Mouse (Mus musculus): ENCODE measurements around the gene Zfp59. TPM values are rescaled to one million over a fixed set of nuclear protein-coding genes. Genes with fewer than 3 reads are reported as not detected.

Zfp59 gene
- total and polyA plus RNA-seq, 3 experiments, result 4.0 to 5.9 (median 4.0) TPM

GRCm38 (mm10) chr7:27905061-27905848, 66.8 kb downstream of the Zfp59 start:
- no peak overlapping the region for H3K27ac ChIP-seq (ENCODE audit: insufficient read depth, low read depth)
- no peaks in the 10 kb centered on the region for H3K79me2 ChIP-seq (replicated peaks; ENCODE audit: control insufficient read depth, extremely low read depth, insufficient read depth, poor library complexity, severe bottlenecking)
- H3K36me3 ChIP-seq (replicated peaks in 1 of 2; ENCODE audit: control insufficient read depth in 1 of 2, insufficient read depth in 1 of 2, low read length in 1 of 2), result peaks cover 2 to 3% of the 10 kb centered on the region in 2 experiments
- in situ Hi-C loops (cut with MboI; ENCODE audit: low pct_ligation_motif_present, low pct_unique_long_range_greater_than_20kb, low sequenced_read_pairs) (no loop called here), dilution Hi-C loops (cut with MboI; ENCODE audit: extremely low pct_ligation_motif_present, extremely low pct_unique_long_range_greater_than_20kb, low sequenced_read_pairs) (no loop called here)
- H3K4me1 ChIP-seq (ENCODE audit: control insufficient read depth in 1 of 2, insufficient read depth in 2 of 2), result no peaks in the 10 kb centered on the region
- DNase-seq (ENCODE audit: extremely low read depth), result no peak
- no peak for TF ChIP-seq JUN (IDR thresholded peaks at IDR 0.05; ENCODE audit: insufficient read depth, low read depth, low read length)
- no peak overlapping the region for H3K4me3 ChIP-seq (replicated peaks in 1 of 3; ENCODE audit: low read depth in 2 of 3, low read length in 2 of 3, poor library complexity in 1 of 3)
- H3K27me3 ChIP-seq (replicated peaks), result no peaks in the 10 kb centered on the region
- H3K9ac ChIP-seq (ENCODE audit: insufficient read depth, low read depth), result no peak overlapping the region
- no peak overlapping the region for H3K4me2 ChIP-seq (ENCODE audit: insufficient read depth, low read depth, poor library complexity, severe bottlenecking)
- H3K9me3 ChIP-seq (replicated peaks; ENCODE audit: low read length), result peaks cover 3% of the 10 kb centered on the region

Other genes with a start within 250 kb of the Zfp59 start
- gene Akt2, start 247.1 kb upstream of the Zfp59 start, total RNA-seq (2012; rRNA removed), result 40.3 and 41.8 TPM in 2 replicates
- 39.3 and 39.5 TPM in 2 replicates for gene Akt2, start 247.1 kb upstream of the Zfp59 start, total RNA-seq (2014; rRNA removed)
- 77.1 and 77.3 TPM in 2 replicates for gene Akt2, start 247.1 kb upstream of the Zfp59 start, polyA plus RNA-seq (2012; ENCODE audit: insufficient read length, low read depth)
- 0.08 TPM in 1 of 2 replicates, not detected in the other for gene Ttc9b, start 184.7 kb upstream of the Zfp59 start, total RNA-seq (2012; rRNA removed)
- not detected in 2 replicates for gene Ttc9b, start 184.7 kb upstream of the Zfp59 start, total RNA-seq (2014; rRNA removed)
- not detected in 2 replicates for gene Ttc9b, start 184.7 kb upstream of the Zfp59 start, polyA plus RNA-seq (2012; ENCODE audit: insufficient read length, low read depth)
- 15.0 and 16.7 TPM in 2 replicates for gene Map3k10, start 164.0 kb upstream of the Zfp59 start, total RNA-seq (2012; rRNA removed)
- 7.2 and 7.8 TPM in 2 replicates for gene Map3k10, start 164.0 kb upstream of the Zfp59 start, total RNA-seq (2014; rRNA removed)
- 7.6 and 8.2 TPM in 2 replicates for gene Map3k10, start 164.0 kb upstream of the Zfp59 start, polyA plus RNA-seq (2012; ENCODE audit: insufficient read length, low read depth)
- gene Zfp607b, start 149.3 kb upstream of the Zfp59 start, total RNA-seq (2012; rRNA removed), result 0.76 and 1.2 TPM in 2 replicates
- gene Zfp607b, start 149.3 kb upstream of the Zfp59 start, total RNA-seq (2014; rRNA removed), result 0.93 and 0.97 TPM in 2 replicates
- 0.90 and 1.0 TPM in 2 replicates for gene Zfp607b, start 149.3 kb upstream of the Zfp59 start, polyA plus RNA-seq (2012; ENCODE audit: insufficient read length, low read depth)
- 7.8 and 8.2 TPM in 2 replicates for gene Zfp60, start 107.2 kb upstream of the Zfp59 start, total RNA-seq (2012; rRNA removed)
- gene Zfp60, start 107.2 kb upstream of the Zfp59 start, total RNA-seq (2014; rRNA removed), result 7.2 and 8.1 TPM in 2 replicates
- gene Zfp60, start 107.2 kb upstream of the Zfp59 start, polyA plus RNA-seq (2012; ENCODE audit: insufficient read length, low read depth), result 6.9 and 7.2 TPM in 2 replicates
- 3.6 and 3.9 TPM in 2 replicates for gene Zfp626, start 31.4 kb upstream of the Zfp59 start, total RNA-seq (2012; rRNA removed)
- gene Zfp626, start 31.4 kb upstream of the Zfp59 start, total RNA-seq (2014; rRNA removed), result 5.5 and 6.5 TPM in 2 replicates
- 3.6 and 4.4 TPM in 2 replicates for gene Zfp626, start 31.4 kb upstream of the Zfp59 start, polyA plus RNA-seq (2012; ENCODE audit: insufficient read length, low read depth)
- gene Zfp607a, start 18.9 kb downstream of the Zfp59 start, total RNA-seq (2012; rRNA removed), result 7.0 and 7.8 TPM in 2 replicates
- gene Zfp607a, start 18.9 kb downstream of the Zfp59 start, total RNA-seq (2014; rRNA removed), result 5.7 and 5.8 TPM in 2 replicates
- gene Zfp607a, start 18.9 kb downstream of the Zfp59 start, polyA plus RNA-seq (2012; ENCODE audit: insufficient read length, low read depth), result 6.7 and 6.8 TPM in 2 replicates
- gene Zfp974, start 90.9 kb downstream of the Zfp59 start, total RNA-seq (2012; rRNA removed), result 3.9 and 5.0 TPM in 2 replicates
- gene Zfp974, start 90.9 kb downstream of the Zfp59 start, total RNA-seq (2014; rRNA removed), result 2.3 TPM in 2 replicates
- 2.3 and 4.1 TPM in 2 replicates for gene Zfp974, start 90.9 kb downstream of the Zfp59 start, polyA plus RNA-seq (2012; ENCODE audit: insufficient read length, low read depth)
- 9.3 and 10.0 TPM in 2 replicates for gene Zfp780b, start 140.6 kb downstream of the Zfp59 start, total RNA-seq (2012; rRNA removed)
- 7.1 and 7.8 TPM in 2 replicates for gene Zfp780b, start 140.6 kb downstream of the Zfp59 start, total RNA-seq (2014; rRNA removed)
- gene Zfp780b, start 140.6 kb downstream of the Zfp59 start, polyA plus RNA-seq (2012; ENCODE audit: insufficient read length, low read depth), result 4.6 and 4.9 TPM in 2 replicates
- 8.9 and 12.0 TPM in 2 replicates for gene Zfp850, start 175.5 kb downstream of the Zfp59 start, total RNA-seq (2012; rRNA removed)
- 16.7 and 24.0 TPM in 2 replicates for gene Zfp850, start 175.5 kb downstream of the Zfp59 start, total RNA-seq (2014; rRNA removed)
- 10.8 and 13.7 TPM in 2 replicates for gene Zfp850, start 175.5 kb downstream of the Zfp59 start, polyA plus RNA-seq (2012; ENCODE audit: insufficient read length, low read depth)
- 211 and 287 TPM in 2 replicates for gene Psmc4, start 211.5 kb downstream of the Zfp59 start, total RNA-seq (2012; rRNA removed)
- 258 and 290 TPM in 2 replicates for gene Psmc4, start 211.5 kb downstream of the Zfp59 start, total RNA-seq (2014; rRNA removed)
- 250 and 272 TPM in 2 replicates for gene Psmc4, start 211.5 kb downstream of the Zfp59 start, polyA plus RNA-seq (2012; ENCODE audit: insufficient read length, low read depth)
- gene Fcgbp, start 232.6 kb downstream of the Zfp59 start, total RNA-seq (2012; rRNA removed), result not detected in 2 replicates
- gene Fcgbp, start 232.6 kb downstream of the Zfp59 start, total RNA-seq (2014; rRNA removed), result not detected in 2 replicates
- not detected in 2 replicates for gene Fcgbp, start 232.6 kb downstream of the Zfp59 start, polyA plus RNA-seq (2012; ENCODE audit: insufficient read length, low read depth)